Mouse (Mus musculus): ENCODE measurements around the gene Tmem213. TPM values are rescaled to one million over a fixed set of nuclear protein-coding genes. Genes with fewer than 3 reads are reported as not detected.

Gene Tmem213
- total RNA-seq (2015; ENCODE audit: low replicate concordance), result not detected in 2 replicates
- not detected in 2 replicates for total RNA-seq (2017; ENCODE audit: low replicate concordance)

GRCm38 (mm10) chr6:38109160-38109795 lies at the start of gene Tmem213:
Gene Tmem213 (plus strand): TSS chr6:38109255.
- no peak for ATAC-seq (replicated peaks; ENCODE audit: low FRiP score, poor library complexity, severe bottlenecking)

GRCm38 (mm10) chr6:38064621-38065020 lies 44.4 kb upstream of the Tmem213 start:
- no peak for ATAC-seq (replicated peaks; ENCODE audit: low FRiP score, poor library complexity, severe bottlenecking)

GRCm38 (mm10) chr6:38065122-38065500 lies 43.9 kb upstream of the Tmem213 start:
- ATAC-seq (replicated peaks; ENCODE audit: low FRiP score, poor library complexity, severe bottlenecking), result no peak

- ATAC-seq (replicated peaks; ENCODE audit: low FRiP score, poor library complexity, severe bottlenecking), result no peak
Observed at GRCm38 (mm10) chr6:38065501-38066122, 43.4 kb upstream of the Tmem213 start.

- no peak for ATAC-seq (replicated peaks; ENCODE audit: low FRiP score, poor library complexity, severe bottlenecking)
Observed at GRCm38 (mm10) chr6:38066215-38066614, 42.8 kb upstream of the Tmem213 start.

- no peak for ATAC-seq (replicated peaks; ENCODE audit: low FRiP score, poor library complexity, severe bottlenecking)
Observed at GRCm38 (mm10) chr6:38071256-38071655, 37.8 kb upstream of the Tmem213 start.

- no peak for ATAC-seq (replicated peaks; ENCODE audit: low FRiP score, poor library complexity, severe bottlenecking)
Observed at GRCm38 (mm10) chr6:38072137-38072796, 36.8 kb upstream of the Tmem213 start.

GRCm38 (mm10) chr6:38073592-38073991 lies 35.5 kb upstream of the Tmem213 start:
- ATAC-seq (replicated peaks; ENCODE audit: low FRiP score, poor library complexity, severe bottlenecking), result no peak

- no peak for ATAC-seq (replicated peaks; ENCODE audit: low FRiP score, poor library complexity, severe bottlenecking)
Observed at GRCm38 (mm10) chr6:38080364-38080763, 28.7 kb upstream of the Tmem213 start.

GRCm38 (mm10) chr6:38081727-38082341 lies 27.2 kb upstream of the Tmem213 start:
- ATAC-seq (replicated peaks; ENCODE audit: low FRiP score, poor library complexity, severe bottlenecking), result no peak

- ATAC-seq (replicated peaks; ENCODE audit: low FRiP score, poor library complexity, severe bottlenecking), result no peak
Observed at GRCm38 (mm10) chr6:38083204-38083603, 25.9 kb upstream of the Tmem213 start.

- ATAC-seq (replicated peaks; ENCODE audit: low FRiP score, poor library complexity, severe bottlenecking), result no peak
Observed at GRCm38 (mm10) chr6:38087242-38088026, 21.6 kb upstream of the Tmem213 start.

- no peak for ATAC-seq (replicated peaks; ENCODE audit: low FRiP score, poor library complexity, severe bottlenecking)
Observed at GRCm38 (mm10) chr6:38092539-38092938, 16.5 kb upstream of the Tmem213 start.

GRCm38 (mm10) chr6:38094701-38095100 lies 14.4 kb upstream of the Tmem213 start:
- no peak for ATAC-seq (replicated peaks; ENCODE audit: low FRiP score, poor library complexity, severe bottlenecking)

- ATAC-seq (replicated peaks; ENCODE audit: low FRiP score, poor library complexity, severe bottlenecking), result no peak
Observed at GRCm38 (mm10) chr6:38096961-38097370, 12.1 kb upstream of the Tmem213 start.

GRCm38 (mm10) chr6:38102216-38102795 lies 6.7 kb upstream of the Tmem213 start:
- no peak for ATAC-seq (replicated peaks; ENCODE audit: low FRiP score, poor library complexity, severe bottlenecking)

GRCm38 (mm10) chr6:38103775-38104174 lies 5.3 kb upstream of the Tmem213 start:
- ATAC-seq (replicated peaks; ENCODE audit: low FRiP score, poor library complexity, severe bottlenecking), result no peak

- no peak for ATAC-seq (replicated peaks; ENCODE audit: low FRiP score, poor library complexity, severe bottlenecking)
Observed at GRCm38 (mm10) chr6:38105924-38106323, 3.1 kb upstream of the Tmem213 start.

GRCm38 (mm10) chr6:38108449-38108848 lies 606 bp upstream of the Tmem213 start:
- no peak for ATAC-seq (replicated peaks; ENCODE audit: low FRiP score, poor library complexity, severe bottlenecking)

GRCm38 (mm10) chr6:38109871-38110270 lies 816 bp downstream of the Tmem213 start:
- ATAC-seq (replicated peaks; ENCODE audit: low FRiP score, poor library complexity, severe bottlenecking), result no peak

Data from erythroblast, adult 5-6 weeks (primary cell).